Mouse (Mus musculus): ENCODE measurements around the gene Hydin. TPM values are rescaled to one million over a fixed set of nuclear protein-coding genes. Genes with fewer than 3 reads are reported as not detected.

Hydin gene
- polyA plus RNA-seq, 1 experiment: 0.70 TPM

- DNase-seq: peak in 1 of 2 experiments; percentile 51
- Histone ChIP-seq H3K27ac (ENCODE audit: insufficient read depth, low read length) (no peak overlapping the region), H3K4me3 (replicated peaks; ENCODE audit: insufficient read depth, low read depth, low read length) (no peak overlapping the region), H3K27me3 (ENCODE audit: control insufficient read depth, insufficient read depth, low read length) (no peaks in the 10 kb centered on the region), H3K4me1 (ENCODE audit: control insufficient read depth, insufficient read depth, low read length) (peaks cover 36% of the 10 kb centered on the region)
- WGBS: 63% methylated on average over 9 of the region's 9 CpGs
- TF ChIP-seq POLR2A (IDR thresholded peaks at IDR 0.05; ENCODE audit: borderline replicate concordance, insufficient read depth, low read length) (no peak), CTCF (IDR thresholded peaks at IDR 0.05; ENCODE audit: borderline replicate concordance, insufficient read depth, low read depth, low read length) (no peak)
Measured at GRCm38 (mm10) chr8:110654075-110655060, 387.6 kb downstream of the Hydin start.

- 3% methylated on average over 1 of the region's 1 CpGs for WGBS
- TF ChIP-seq CTCF (IDR thresholded peaks at IDR 0.05; ENCODE audit: borderline replicate concordance, insufficient read depth, low read depth, low read length) (no peak), POLR2A (IDR thresholded peaks at IDR 0.05; ENCODE audit: borderline replicate concordance, insufficient read depth, low read length) (no peak)
- Histone ChIP-seq H3K27ac (ENCODE audit: insufficient read depth, low read length) (peak overlapping the region; percentile 64; the same call in 1 of the 2 replicates), H3K4me3 (replicated peaks; ENCODE audit: insufficient read depth, low read depth, low read length) (no peak overlapping the region), H3K4me1 (ENCODE audit: control insufficient read depth, insufficient read depth, low read length) (peaks cover 24% of the 10 kb centered on the region), H3K27me3 (ENCODE audit: control insufficient read depth, insufficient read depth, low read length) (no peaks in the 10 kb centered on the region)
- DNase-seq: peak in 1 of 2 experiments; percentile 75
Measured at GRCm38 (mm10) chr8:110655827-110656226, 389.1 kb downstream of the Hydin start.

DNA sequence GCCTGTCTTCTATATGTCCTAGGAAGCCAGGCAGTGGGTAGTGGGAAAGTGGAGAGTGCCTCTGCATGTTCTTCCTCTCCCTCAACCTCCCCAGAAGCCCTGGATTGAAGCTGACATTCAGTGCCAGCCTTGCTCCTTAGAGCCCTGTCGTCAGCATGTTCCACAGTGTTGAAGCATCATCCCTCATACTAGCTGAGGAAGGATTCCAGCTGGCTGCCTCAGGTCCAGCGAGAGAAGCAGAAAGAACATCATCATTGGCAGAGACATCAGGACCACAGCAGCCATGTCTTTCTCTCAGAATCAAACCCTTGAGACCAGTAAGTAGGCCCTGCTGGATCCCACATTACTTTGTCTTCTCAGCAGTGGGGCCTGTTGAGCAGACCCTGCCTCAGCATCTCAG is 390.9 kb downstream of the Hydin start:
- TF ChIP-seq POLR2A (IDR thresholded peaks at IDR 0.05; ENCODE audit: borderline replicate concordance, insufficient read depth, low read length) (no peak), CTCF (IDR thresholded peaks at IDR 0.05; ENCODE audit: borderline replicate concordance, insufficient read depth, low read depth, low read length) (no peak)

More for the DNA sequence above, 390.9 kb downstream of the Hydin start:
- no peak for DNase-seq
- Histone ChIP-seq H3K4me1 (ENCODE audit: control insufficient read depth, insufficient read depth, low read length) (peaks cover 25% of the 10 kb centered on the region), H3K27ac (ENCODE audit: insufficient read depth, low read length) (no peak overlapping the region), H3K27me3 (ENCODE audit: control insufficient read depth, insufficient read depth, low read length) (no peaks in the 10 kb centered on the region), H3K4me3 (replicated peaks; ENCODE audit: insufficient read depth, low read depth, low read length) (no peak overlapping the region)
- 63% methylated on average over 2 of the region's 2 CpGs for WGBS

Other genes starting within 250 kb of the Hydin start
- gene Chst4, start 227.2 kb upstream of the Hydin start, polyA plus RNA-seq (2012; rRNA removed): not detected in 2 replicates
- 41.3 and 41.9 TPM in 2 replicates for gene Zfp612, start 187.2 kb upstream of the Hydin start, polyA plus RNA-seq (2012; rRNA removed)
- gene Gm21964, start 165.8 kb upstream of the Hydin start, polyA plus RNA-seq (2012; rRNA removed): not detected in 2 replicates
- not detected in 2 replicates for gene Gm17720, start 164.2 kb upstream of the Hydin start, polyA plus RNA-seq (2012; rRNA removed)
- gene Calb2, start 98.8 kb upstream of the Hydin start, polyA plus RNA-seq (2012; rRNA removed): 542 and 550 TPM in 2 replicates
- 13.2 and 13.8 TPM in 2 replicates for gene Cmtr2, start 51.3 kb upstream of the Hydin start, polyA plus RNA-seq (2012; rRNA removed)